Mouse (Mus musculus) hematopoietic stem cell, adult 5-6 weeks (primary cell): Measurements from ENCODE around the gene Rhbdd3. TPM values are rescaled to one million over a fixed set of nuclear protein-coding genes. Genes with fewer than 3 reads are reported as not detected.
A peak's percentile ranks its signal among the peaks of the same experiment; 100 is the strongest.

Source experiments
- ATAC-seq, 2 experiments: fragments of 125-278 bp in 1 of 2; replicated peaks in 1 of 2; 2 replicates each; pipeline ENCODE4 v1.8.0; 2016 to 2017; ENCODE audit warnings: inconsistent platforms in 2 of 2, mild to moderate bottlenecking in 2 of 2, moderate number of reproducible peaks in 2 of 2, low read depth in 1 of 2, moderate TSS enrichment in 1 of 2; ENCODE audit not compliant: low FRiP score in 2 of 2, poor library complexity in 2 of 2, severe bottlenecking in 2 of 2, insufficient read depth in 1 of 2, low TSS enrichment in 1 of 2
- total RNA-seq: library from RNA; stranded (forward); fragments of 172-1452, 232-1000 nt; gene quantifications from 2 replicates; pipeline ENCODE4 v1.2.3, GENCODE M21; 2017

Rhbdd3 gene
- total RNA-seq, 1 experiment from 2014 or later, result 31.9 TPM

- no peak for ATAC-seq
Measured at GRCm38 (mm10) chr11:5100283-5100682, 1.6 kb downstream of the Rhbdd3 start.

- ATAC-seq, result no peak
Measured at GRCm38 (mm10) chr11:5100801-5101200, 2.1 kb downstream of the Rhbdd3 start.

GRCm38 (mm10) chr11:5101641-5102040 lies 2.9 kb downstream of the Rhbdd3 start:
- no peak for ATAC-seq

GRCm38 (mm10) chr11:5102384-5102783 lies 3.7 kb downstream of the Rhbdd3 start:
- ATAC-seq, result no peak

- ATAC-seq, result no peak
Measured at GRCm38 (mm10) chr11:5103986-5104509, 5.3 kb downstream of the Rhbdd3 start.

GRCm38 (mm10) chr11:5109441-5109840 lies 10.7 kb downstream of the Rhbdd3 start:
- ATAC-seq, result no peak

- ATAC-seq, result no peak
Measured at GRCm38 (mm10) chr11:5113645-5114044, 14.9 kb downstream of the Rhbdd3 start.

GRCm38 (mm10) chr11:5114931-5115581 lies 16.3 kb downstream of the Rhbdd3 start:
- ATAC-seq, result peak; percentile 93 to 95

GRCm38 (mm10) chr11:5125713-5126112 lies 27.0 kb downstream of the Rhbdd3 start:
- no peak for ATAC-seq

- ATAC-seq, result no peak
Measured at GRCm38 (mm10) chr11:5129035-5129480, 30.3 kb downstream of the Rhbdd3 start.

- ATAC-seq, result no peak
Measured at GRCm38 (mm10) chr11:5130111-5130665, 31.5 kb downstream of the Rhbdd3 start.

- ATAC-seq, result no peak
Measured at GRCm38 (mm10) chr11:5132751-5133150, 34.0 kb downstream of the Rhbdd3 start.

GRCm38 (mm10) chr11:5135914-5136313 lies 37.2 kb downstream of the Rhbdd3 start:
- ATAC-seq, result no peak

GRCm38 (mm10) chr11:5138642-5139041 lies 39.9 kb downstream of the Rhbdd3 start:
- ATAC-seq, result no peak

GRCm38 (mm10) chr11:5139372-5139771 lies 40.6 kb downstream of the Rhbdd3 start:
- no peak for ATAC-seq

GRCm38 (mm10) chr11:5140619-5141018 lies 41.9 kb downstream of the Rhbdd3 start:
- ATAC-seq, result no peak; a peak in 1 of 4 replicates

GRCm38 (mm10) chr11:5141252-5141651 lies 42.5 kb downstream of the Rhbdd3 start:
- no peak for ATAC-seq

GRCm38 (mm10) chr11:5141965-5142364 lies 43.2 kb downstream of the Rhbdd3 start:
- no peak for ATAC-seq

GRCm38 (mm10) chr11:5145600-5145999 lies 46.9 kb downstream of the Rhbdd3 start:
- ATAC-seq, result no peak
